Mouse (Mus musculus): Measurements from ENCODE around the gene Dnajc30.

DNA sequence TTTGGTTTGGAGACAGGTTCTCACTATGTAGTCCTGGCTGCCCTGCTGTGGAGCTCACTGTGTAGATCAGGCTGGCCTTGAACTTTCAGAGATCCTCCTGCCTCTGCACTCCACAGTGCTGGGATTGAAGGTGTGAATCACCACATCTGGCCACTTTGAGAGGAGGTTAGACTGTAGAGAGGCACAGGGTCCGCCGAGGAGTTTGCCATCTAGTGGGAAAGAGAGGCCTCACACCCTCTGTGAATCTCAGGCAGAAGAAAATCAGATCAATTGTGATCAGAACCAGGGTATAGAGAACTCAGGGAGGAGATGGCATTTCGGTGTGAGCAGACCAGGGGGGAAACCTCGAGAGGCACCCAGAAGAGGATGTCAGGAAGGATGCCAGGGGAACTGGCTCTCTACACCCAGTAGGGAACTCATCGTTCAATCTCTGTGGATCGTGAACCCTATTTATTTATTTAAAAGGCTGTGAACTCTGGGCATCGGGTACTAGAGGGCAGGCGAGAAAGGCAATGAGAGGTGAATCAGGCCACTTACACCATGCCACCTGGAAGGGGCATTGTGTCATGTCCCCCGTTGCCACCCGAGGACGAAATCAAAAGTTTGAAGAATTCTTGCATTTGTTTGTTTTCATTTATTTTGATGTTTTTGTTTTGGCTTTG, 40.1 kb downstream of the Dnajc30 start:
- peak; percentile 34 for TF ChIP-seq CTCF (IDR thresholded peaks at IDR 0.05; ENCODE audit: extremely low read depth, insufficient read depth, low read length)
- no peak for TF ChIP-seq POLR2A (IDR thresholded peaks at IDR 0.05; ENCODE audit: extremely low read depth, insufficient read depth, low read length)

Measured in cortical plate, adult 2 months (tissue).